Mouse (Mus musculus): ENCODE data around the gene Aldh5a1.

- peak; percentile 39 for TF ChIP-seq CTCF (IDR thresholded peaks at IDR 0.05; ENCODE audit: control insufficient read depth, insufficient read depth, insufficient read length)
- TF ChIP-seq CEBPB (IDR thresholded peaks at IDR 0.05; ENCODE audit: low read depth) = no peak
- TF ChIP-seq MYOG (IDR thresholded peaks at IDR 0.05; ENCODE audit: control insufficient read depth, extremely low read depth, insufficient read length) = no peak
- TF ChIP-seq FOSL1 (IDR thresholded peaks at IDR 0.05; ENCODE audit: insufficient read depth, low read length, poor library complexity, severe bottlenecking) = no peak
- no peak for TF ChIP-seq USF1 (IDR thresholded peaks at IDR 0.05; ENCODE audit: low read depth)
- no peak for TF ChIP-seq MAX (IDR thresholded peaks at IDR 0.05)
- TF ChIP-seq MYOD1 (IDR thresholded peaks at IDR 0.05; ENCODE audit: control insufficient read depth, insufficient read length, low read depth) = no peak
These were observed 17.0 kb downstream of the Aldh5a1 start for GRCm38 (mm10) chr13:24920333-24920977.

All from C2C12 (cell line).